Mouse (Mus musculus) midbrain, embryonic 16.5 days (tissue): ENCODE measurements around the gene Lhfp. TPM values are rescaled to one million over a fixed set of nuclear protein-coding genes. Genes with fewer than 3 reads are reported as not detected.

Experiments
- ATAC-seq: fragments of 200-750 bp; cut with Nextera tagmentation; 2 replicates; pipeline ENCODE4 v1.8.0; 2017; ENCODE audit warnings: moderate TSS enrichment
- H3K27ac ChIP-seq: fragments of 300-500 bp; sonication (generic); 2 replicates; pipeline ENCODE4 v1.5.1; 2014; ENCODE audit warnings: mild to moderate bottlenecking, low read length, mixed read lengths
- H3K27me3 ChIP-seq: fragments of 300-500 bp; sonication (generic); 2 replicates; pipeline ENCODE4 v1.6.1; 2014; ENCODE audit warnings: low read depth, low read length, mixed read lengths; ENCODE audit not compliant: control insufficient read depth, insufficient read depth
- H3K36me3 ChIP-seq: fragments of 300-500 bp; sonication (generic); 2 replicates; pipeline ENCODE4 v1.6.1; 2014; ENCODE audit warnings: mild to moderate bottlenecking, low read length, moderate library complexity, mixed read lengths; ENCODE audit not compliant: control insufficient read depth, insufficient read depth
- H3K4me1 ChIP-seq: fragments of 300-500 bp; sonication (generic); 2 replicates; pipeline ENCODE4 v1.6.1; 2014; ENCODE audit warnings: mild to moderate bottlenecking, low read length, mixed read lengths; ENCODE audit not compliant: control insufficient read depth, insufficient read depth
- H3K4me2 ChIP-seq: fragments of 300-500 bp; sonication (generic); 2 replicates; pipeline ENCODE4 v1.6.1; 2014; ENCODE audit warnings: mild to moderate bottlenecking, low read length, mixed read lengths
- H3K4me3 ChIP-seq: fragments of 300-500 bp; sonication (generic); 2 replicates; pipeline ENCODE4 v1.5.1; 2014; ENCODE audit warnings: low read depth, mild to moderate bottlenecking, low read length, moderate library complexity, mixed read lengths
- H3K9ac ChIP-seq: fragments of 300-500 bp; sonication (generic); 2 replicates; pipeline ENCODE4 v1.6.1; 2014; ENCODE audit warnings: low read depth, low read length, mixed read lengths
- H3K9me3 ChIP-seq: fragments of 300-500 bp; sonication (generic); replicated peaks from 2 replicates; pipeline ENCODE4 v1.6.1; 2014; ENCODE audit warnings: mild to moderate bottlenecking, low read length, mixed read lengths; ENCODE audit not compliant: control insufficient read depth, poor library complexity, severe bottlenecking
- WGBS: fragments of 180-500 bp; shearing (Covaris S2); extraction: QIAGEN DNeasy Blood & Tissue Kit; methylation state at CpG from one replicate; pipeline ENCODE4 v1.1.7; 2014; 5-methylcytosine and 5-hydroxymethylcytosine counted together
- polyA plus RNA-seq: library from polyadenylated mRNA; unstranded; fragments of >200 nt; fragmentation: Nextera tagmentation; extraction: Ambion mirVana; gene quantifications from 2 replicates; pipeline ENCODE4 v1.2.1, GENCODE M21; 2015

Gene Lhfp
- polyA plus RNA-seq, 1 experiment from 2014 or later = 64.1 TPM

DNA sequence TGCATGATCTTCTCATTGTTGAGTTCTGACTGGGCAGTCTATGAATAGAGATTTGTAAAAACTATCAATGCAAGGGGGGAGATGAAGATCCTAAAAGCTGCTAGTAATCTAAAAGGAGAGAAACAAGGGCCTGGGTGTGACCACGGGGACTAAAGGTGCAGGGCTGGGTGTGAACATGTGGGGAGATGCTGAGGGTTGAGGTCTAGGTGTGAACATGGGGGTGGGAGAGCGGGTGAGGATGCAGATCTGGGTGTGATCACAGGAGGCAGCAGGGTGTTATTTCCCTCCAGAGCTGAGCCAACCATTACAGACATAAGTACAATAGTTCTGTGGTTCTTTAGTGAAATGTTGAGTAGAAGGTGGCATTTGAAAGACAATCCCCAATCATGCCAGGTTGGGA is 144.1 kb downstream of the Lhfp start:
- Histone ChIP-seq H3K36me3 (no peaks in the 10 kb centered on the region), H3K27me3 (no peaks in the 10 kb centered on the region), H3K27ac (no peak overlapping the region), H3K4me1 (no peaks in the 10 kb centered on the region), H3K9me3 (no peaks in the 10 kb centered on the region), H3K4me2 (no peak overlapping the region), H3K9ac (no peak overlapping the region), H3K4me3 (no peak overlapping the region)
- no peak for ATAC-seq
- 94% methylated on average over 2 of the region's 2 CpGs for WGBS

DNA sequence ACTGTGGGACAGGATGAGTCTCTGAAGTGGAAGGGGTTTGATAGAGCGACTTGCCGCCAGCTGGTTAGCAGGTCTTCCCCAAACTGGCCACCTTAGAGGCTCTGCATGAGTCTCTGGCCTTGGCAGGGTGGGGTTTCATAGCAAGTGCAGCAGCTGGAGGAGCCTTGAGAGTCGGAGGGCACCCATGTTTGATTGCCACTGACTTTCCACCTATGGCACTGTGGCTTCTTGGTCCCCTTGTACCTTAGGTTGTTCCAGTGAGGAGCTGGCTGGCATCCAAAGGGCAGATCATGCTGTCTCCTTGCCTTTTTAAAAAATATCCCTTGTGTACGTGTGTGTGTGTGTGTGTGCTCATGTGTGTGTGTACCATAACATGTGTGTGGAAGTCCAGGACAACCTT is 152.1 kb downstream of the Lhfp start:
- WGBS = 91% methylated on average over 4 of the region's 4 CpGs
- no peak overlapping the region for H3K9ac ChIP-seq
- no peak for ATAC-seq

DNA sequence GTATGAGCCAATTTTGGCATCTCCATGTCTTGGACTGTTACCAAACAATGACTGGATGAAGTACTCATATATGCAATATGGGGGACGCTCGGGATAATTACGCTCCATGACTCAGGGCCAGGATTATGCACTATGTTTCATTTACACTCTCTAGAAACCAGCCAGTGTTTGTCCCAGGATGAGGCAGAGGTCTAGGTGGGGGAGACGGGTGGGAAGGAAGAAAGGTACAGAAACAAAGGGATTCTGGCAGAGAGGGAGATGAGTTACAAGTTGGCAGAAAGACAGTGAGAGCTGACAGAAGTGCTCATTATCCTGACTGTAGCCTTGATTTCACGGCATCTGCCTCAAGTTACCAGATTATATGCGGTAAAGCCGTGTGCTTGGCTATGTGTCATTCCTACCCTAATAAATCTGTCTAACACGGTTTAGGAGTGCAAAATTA is 154.4 kb downstream of the Lhfp start:
- WGBS = 50% methylated on average over 8 of the region's 8 CpGs
- Histone ChIP-seq H3K27ac (no peak overlapping the region), H3K27me3 (no peaks in the 10 kb centered on the region), H3K9ac (no peak overlapping the region), H3K4me1 (peaks cover 9% of the 10 kb centered on the region; the same call in 1 of the 2 replicates), H3K4me3 (no peak overlapping the region), H3K36me3 (no peaks in the 10 kb centered on the region), H3K9me3 (no peaks in the 10 kb centered on the region), H3K4me2 (no peak overlapping the region)
- ATAC-seq = peak; percentile 68

More for the DNA sequence above, 152.1 kb downstream of the Lhfp start:
- Histone ChIP-seq H3K4me1 (peaks cover 9% of the 10 kb centered on the region; the same call in 1 of the 2 replicates), H3K4me2 (no peak overlapping the region), H3K27me3 (no peaks in the 10 kb centered on the region), H3K9me3 (no peaks in the 10 kb centered on the region), H3K27ac (no peak overlapping the region), H3K36me3 (no peaks in the 10 kb centered on the region), H3K4me3 (no peak overlapping the region)

DNA sequence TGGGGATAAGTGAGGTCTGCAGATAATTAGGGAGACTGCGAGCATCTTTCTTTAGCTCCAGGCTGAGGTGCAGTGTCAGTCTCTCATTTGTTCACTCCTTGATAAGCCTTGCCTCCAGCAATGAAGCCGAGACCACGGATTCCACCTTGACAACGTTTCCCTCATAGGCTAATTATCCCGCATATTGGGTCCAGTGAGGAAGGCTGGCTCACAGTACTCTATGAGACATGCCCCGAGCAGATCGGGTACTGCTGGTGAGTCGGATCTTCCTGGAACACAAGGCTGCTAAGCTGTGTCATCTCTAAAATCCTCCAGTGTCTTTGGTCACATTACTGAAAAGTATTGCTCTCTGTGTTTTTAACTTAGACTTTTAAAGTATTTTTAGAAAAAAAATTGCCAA is 158.8 kb downstream of the Lhfp start:
- WGBS = 71% methylated on average over 8 of the region's 8 CpGs
- H3K36me3 ChIP-seq = no peaks in the 10 kb centered on the region
- H3K4me3 ChIP-seq = no peak overlapping the region
- H3K9ac ChIP-seq = no peak overlapping the region
- H3K27ac ChIP-seq = no peak overlapping the region
- no peaks in the 10 kb centered on the region; the same call in 1 of the 2 replicates for H3K27me3 ChIP-seq
- peaks cover 30% of the 10 kb centered on the region for H3K4me1 ChIP-seq
- no peak overlapping the region for H3K4me2 ChIP-seq
- no peak for ATAC-seq
- H3K9me3 ChIP-seq = no peaks in the 10 kb centered on the region

DNA sequence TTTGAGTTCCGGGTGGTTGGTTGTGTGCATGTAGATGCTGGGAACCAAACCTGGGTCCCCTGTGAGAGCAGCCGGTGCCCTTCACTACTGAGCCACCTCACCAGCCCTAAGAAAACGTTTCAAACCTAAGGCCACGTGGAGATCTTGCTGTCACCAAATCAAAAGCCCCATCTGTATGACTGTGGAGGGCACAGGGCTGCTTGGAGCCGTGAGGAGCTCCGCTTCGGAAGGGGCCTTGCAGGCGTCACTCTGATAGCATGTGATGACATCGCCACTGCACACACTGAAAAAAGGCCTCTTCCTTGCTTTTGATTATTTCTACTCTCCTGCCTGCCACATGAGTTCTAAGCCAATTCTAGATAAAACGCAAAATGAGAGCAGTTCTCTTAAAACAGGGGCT is 159.5 kb downstream of the Lhfp start:
- Histone ChIP-seq H3K9ac (no peak overlapping the region), H3K36me3 (no peaks in the 10 kb centered on the region), H3K27me3 (no peaks in the 10 kb centered on the region; the same call in 1 of the 2 replicates), H3K4me2 (no peak overlapping the region), H3K4me1 (peaks cover 26% of the 10 kb centered on the region), H3K4me3 (no peak overlapping the region), H3K27ac (no peak overlapping the region), H3K9me3 (no peaks in the 10 kb centered on the region)
- no peak for ATAC-seq
- 72% methylated on average over 10 of the region's 10 CpGs for WGBS

DNA sequence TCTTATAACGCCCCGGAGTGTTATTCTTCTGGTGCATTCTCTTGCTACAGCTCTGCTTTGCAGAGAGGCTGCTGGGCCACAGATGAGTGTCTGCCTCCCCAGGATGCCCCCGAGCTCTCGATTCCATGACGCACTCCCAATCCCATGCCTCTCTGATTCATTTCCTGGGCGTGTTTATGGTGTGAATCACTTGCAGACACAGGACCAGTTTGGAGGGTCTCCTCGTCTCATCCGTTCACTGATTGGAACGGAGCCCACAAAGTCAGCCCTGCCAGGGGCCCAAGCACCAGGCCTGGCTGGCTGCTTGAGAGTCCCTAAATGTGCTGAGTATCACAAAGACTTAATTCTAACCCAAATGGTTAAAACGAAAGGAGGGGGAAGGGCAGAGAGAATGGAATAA is 160.3 kb downstream of the Lhfp start:
- H3K9me3 ChIP-seq = no peaks in the 10 kb centered on the region
- WGBS = 35% methylated on average over 10 of the region's 10 CpGs
- no peak overlapping the region for H3K4me2 ChIP-seq
- H3K27ac ChIP-seq = peak overlapping the region; percentile 53
- ATAC-seq = peak; percentile 66
- no peaks in the 10 kb centered on the region for H3K36me3 ChIP-seq
- H3K4me3 ChIP-seq = no peak overlapping the region
- H3K9ac ChIP-seq = 0 out of 2 replicates have a peak overlapping the region, but pooled peaks have one; percentile 25
- H3K27me3 ChIP-seq = no peaks in the 10 kb centered on the region; the same call in 1 of the 2 replicates
- peaks cover 25% of the 10 kb centered on the region for H3K4me1 ChIP-seq

DNA sequence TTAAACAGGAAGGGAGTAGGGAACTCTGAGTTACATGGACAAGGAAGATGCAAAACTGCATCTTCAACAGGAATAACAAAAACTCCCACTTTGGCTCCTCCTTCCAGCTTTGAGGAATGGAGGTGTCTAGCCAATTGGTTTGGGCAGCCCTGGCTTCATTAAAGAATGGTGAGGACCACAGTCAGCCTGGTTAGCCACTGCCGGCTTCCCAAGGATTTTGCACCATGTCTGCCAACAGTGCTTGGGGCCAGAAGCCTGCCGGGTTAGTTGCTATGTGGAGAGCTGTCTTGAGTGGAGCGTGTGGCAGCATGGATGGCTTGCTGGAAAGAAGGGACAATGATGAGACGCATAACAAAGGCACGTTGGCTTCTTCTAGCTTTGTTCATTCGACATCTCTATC is 160.9 kb downstream of the Lhfp start:
- ATAC-seq = no peak; the same call in 1 of the 2 replicates
- WGBS = 31% methylated on average over 6 of the region's 6 CpGs
- peaks cover 29% of the 10 kb centered on the region for H3K4me1 ChIP-seq

DNA sequence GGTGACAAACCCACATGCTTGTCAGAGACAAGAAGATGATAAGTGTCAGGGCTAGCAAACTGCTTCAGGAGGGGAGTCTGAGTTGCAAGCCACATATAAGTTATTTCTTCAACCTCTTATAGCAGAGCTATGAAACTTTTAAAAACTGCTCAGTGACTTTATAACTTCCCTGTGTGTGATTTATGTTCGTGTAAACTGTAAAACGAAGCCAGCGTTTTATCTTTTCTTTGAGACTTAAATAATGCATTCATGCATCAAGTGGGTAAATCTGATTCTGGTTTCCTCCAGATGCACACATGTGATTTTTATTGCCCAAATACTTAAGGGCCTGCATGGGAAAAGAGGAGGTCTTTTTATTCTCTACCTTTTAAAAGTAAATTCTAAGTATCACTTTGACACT is 161.4 kb downstream of the Lhfp start:
- peak overlapping the region; percentile 53 for H3K27ac ChIP-seq
- no peaks in the 10 kb centered on the region for H3K36me3 ChIP-seq
- WGBS = 87% methylated on average over 3 of the region's 3 CpGs

More for the DNA sequence above, 160.9 kb downstream of the Lhfp start:
- Histone ChIP-seq H3K4me3 (no peak overlapping the region), H3K9me3 (no peaks in the 10 kb centered on the region), H3K27ac (peak overlapping the region; percentile 53), H3K36me3 (no peaks in the 10 kb centered on the region), H3K27me3 (no peaks in the 10 kb centered on the region; the same call in 1 of the 2 replicates), H3K9ac (no peak overlapping the region), H3K4me2 (no peak overlapping the region)

DNA sequence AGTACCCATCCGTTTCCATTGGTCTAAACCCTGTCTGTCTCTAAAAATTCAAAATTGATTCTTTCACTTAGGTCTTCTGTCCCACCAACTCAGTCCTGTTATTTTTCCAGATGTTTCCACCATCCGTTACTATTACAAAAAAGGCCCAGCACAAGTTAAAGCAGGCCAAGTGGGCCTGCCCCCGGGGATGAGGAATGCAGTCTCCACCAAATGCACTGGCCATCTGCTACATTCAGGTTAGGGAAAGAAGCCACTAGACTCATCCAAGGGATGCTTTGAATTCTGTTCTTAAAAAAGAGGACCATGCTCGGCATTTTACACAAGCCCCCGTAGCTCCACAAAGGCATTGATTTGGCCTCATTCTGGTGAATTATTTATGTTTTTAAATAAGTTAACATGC is 162.3 kb downstream of the Lhfp start:
- H3K4me2 ChIP-seq = no peak overlapping the region
- no peak overlapping the region for H3K27ac ChIP-seq
- no peak overlapping the region for H3K4me3 ChIP-seq
- H3K4me1 ChIP-seq = peaks cover 32% of the 10 kb centered on the region
- no peak overlapping the region for H3K9ac ChIP-seq
- H3K27me3 ChIP-seq = no peaks in the 10 kb centered on the region; the same call in 1 of the 2 replicates
- WGBS = 68% methylated on average over 5 of the region's 5 CpGs
- no peaks in the 10 kb centered on the region for H3K9me3 ChIP-seq
- ATAC-seq = no peak
- no peaks in the 10 kb centered on the region for H3K36me3 ChIP-seq

More for the DNA sequence above, 161.4 kb downstream of the Lhfp start:
- H3K9me3 ChIP-seq = no peaks in the 10 kb centered on the region
- H3K27me3 ChIP-seq = no peaks in the 10 kb centered on the region; the same call in 1 of the 2 replicates
- H3K4me2 ChIP-seq = no peak overlapping the region
- peaks cover 32% of the 10 kb centered on the region for H3K4me1 ChIP-seq
- no peak for ATAC-seq
- H3K9ac ChIP-seq = no peak overlapping the region
- no peak overlapping the region for H3K4me3 ChIP-seq
